Mouse (Mus musculus) stomach, postnatal 0 days (tissue): Measurements from ENCODE around the gene Oas1f. TPM values are rescaled to one million over a fixed set of nuclear protein-coding genes. Genes with fewer than 3 reads are reported as not detected.
"Not testable (repeated sequence)": the region's sequence is repeated elsewhere in the genome, so short reads cannot be mapped to it uniquely, and the experiment has no call there.

Source experiments
- ATAC-seq: fragments of 200-750 bp; cut with Nextera tagmentation; 2 replicates; pipeline ENCODE4 v1.8.0; 2017; ENCODE audit not compliant: low FRiP score, low TSS enrichment
- DNase-seq: peaks from one replicate; pipeline ENCODE4 v3.0.0-alpha.2; 2016; ENCODE audit warnings: low spot score
- H3K27ac ChIP-seq: fragments of 300-500 bp; sonication (generic); replicated peaks from 2 replicates; pipeline ENCODE4 v1.5.1; 2014; ENCODE audit warnings: mild to moderate bottlenecking, control low read depth
- H3K27me3 ChIP-seq: fragments of 300-500 bp; sonication (generic); 2 replicates; pipeline ENCODE4 v1.6.1; 2014; ENCODE audit warnings: low read length; ENCODE audit not compliant: control insufficient read depth, insufficient read depth
- H3K36me3 ChIP-seq: fragments of 300-500 bp; sonication (generic); 2 replicates; pipeline ENCODE4 v1.6.1; 2014; ENCODE audit warnings: low read length, mixed read lengths; ENCODE audit not compliant: control insufficient read depth, insufficient read depth
- H3K4me1 ChIP-seq: fragments of 300-500 bp; sonication (generic); replicated peaks from 2 replicates; pipeline ENCODE4 v1.6.1; 2014; ENCODE audit warnings: antibody characterized with exemption; ENCODE audit not compliant: control insufficient read depth, insufficient read depth
- H3K4me2 ChIP-seq: fragments of 300-500 bp; sonication (generic); replicated peaks from 2 replicates; pipeline ENCODE4 v1.6.1; 2014; ENCODE audit warnings: low read depth, mild to moderate bottlenecking, control low read depth, moderate library complexity
- H3K4me3 ChIP-seq: fragments of 300-500 bp; sonication (generic); 2 replicates; pipeline ENCODE4 v1.5.1; 2014; ENCODE audit warnings: low read depth, low read length, control low read depth
- H3K9ac ChIP-seq: fragments of 300-500 bp; sonication (generic); 2 replicates; pipeline ENCODE4 v1.6.1; 2014; ENCODE audit warnings: mild to moderate bottlenecking, low read length, control low read depth, mixed read lengths
- H3K9me3 ChIP-seq: fragments of 300-500 bp; sonication (generic); 2 replicates; pipeline ENCODE4 v1.6.1; 2016; ENCODE audit warnings: low read length; ENCODE audit not compliant: control insufficient read depth
- CTCF ChIP-seq: IDR thresholded peaks from 2 replicates; pipeline ENCODE4 v1.5.1; 2016; ENCODE audit warnings: antibody characterized with exemption, low read depth, mild to moderate bottlenecking, moderate library complexity
- EP300 ChIP-seq: optimal IDR thresholded peaks from 2 replicates; pipeline ENCODE3; 2016; ENCODE audit warnings: antibody characterized with exemption
- WGBS: fragments of 180-500 bp; shearing (Covaris S2); extraction: QIAGEN DNeasy Blood & Tissue Kit; methylation state at CpG from one replicate; pipeline ENCODE4 v1.1.7; 2014; 5-methylcytosine and 5-hydroxymethylcytosine counted together
- polyA plus RNA-seq: library from polyadenylated mRNA; unstranded; fragments of >200 nt; fragmentation: Nextera tagmentation; extraction: Ambion mirVana; gene quantifications from 2 replicates; pipeline ENCODE4 v1.2.1, GENCODE M21; 2015

Oas1f gene
- polyA plus RNA-seq, 1 experiment from 2014 or later: not detected

GRCm38 (mm10) chr5:120861121-120861520 lies 14.0 kb downstream of the Oas1f start, which contains the start of gene Oas1h:
Gene Oas1h (plus strand): TSS chr5:120861421.
- H3K9ac ChIP-seq: no peak within 1 kb of the TSS
- H3K4me1 ChIP-seq: no peaks in the 10 kb centered on the region
- TF ChIP-seq CTCF (no peak), EP300 (no peak)
- no peak within 1 kb of the TSS for H3K4me2 ChIP-seq
- no peaks in the 10 kb centered on the region for H3K9me3 ChIP-seq
- ATAC-seq: no peak
- H3K27me3 ChIP-seq: no peaks in the 10 kb centered on the region
- DNase-seq: no peak
- no peaks in the 10 kb centered on the region for H3K36me3 ChIP-seq
- 28% methylated on average over 4 of the region's 4 CpGs for WGBS
- no peak within 1 kb of the TSS for H3K4me3 ChIP-seq
- H3K27ac ChIP-seq: no peak within 1 kb of the TSS

- TF ChIP-seq CTCF: peak; percentile 66
- no peak for TF ChIP-seq EP300
- Histone ChIP-seq H3K27ac (no peak overlapping the region), H3K4me2 (no peak overlapping the region), H3K9ac (no peak overlapping the region), H3K36me3 (no peaks in the 10 kb centered on the region), H3K4me1 (no peaks in the 10 kb centered on the region), H3K4me3 (no peak overlapping the region), H3K27me3 (no peaks in the 10 kb centered on the region), H3K9me3 (no peaks in the 10 kb centered on the region)
- DNase-seq (peak; percentile 27), ATAC-seq (no peak)
- 66% methylated on average over 3 of the region's 3 CpGs for WGBS
These were observed 18.2 kb downstream of the Oas1f start for GRCm38 (mm10) chr5:120865336-120865860.

GRCm38 (mm10) chr5:120869436-120870015 lies 22.4 kb downstream of the Oas1f start:
- Histone ChIP-seq H3K27ac (no peak overlapping the region), H3K4me3 (no peak overlapping the region), H3K36me3 (no peaks in the 10 kb centered on the region), H3K9ac (no peak overlapping the region), H3K4me1 (no peaks in the 10 kb centered on the region), H3K27me3 (no peaks in the 10 kb centered on the region), H3K9me3 (no peaks in the 10 kb centered on the region), H3K4me2 (no peak overlapping the region)
- DNase-seq (no peak), ATAC-seq (no peak)
- TF ChIP-seq CTCF: no peak
- TF ChIP-seq EP300: no peak
- WGBS: 81% methylated on average over 7 of the region's 7 CpGs

GRCm38 (mm10) chr5:120870081-120870480 lies 22.9 kb downstream of the Oas1f start:
- TF ChIP-seq CTCF (no peak), EP300 (no peak)
- DNase-seq: no peak
- H3K27me3 ChIP-seq: no peaks in the 10 kb centered on the region
- no peak for ATAC-seq
- H3K36me3 ChIP-seq: no peaks in the 10 kb centered on the region
- WGBS: 55% methylated on average over 3 of the region's 3 CpGs
- H3K9ac ChIP-seq: no peak overlapping the region
- H3K27ac ChIP-seq: no peak overlapping the region
- H3K9me3 ChIP-seq: no peaks in the 10 kb centered on the region
- H3K4me2 ChIP-seq: no peak overlapping the region
- H3K4me3 ChIP-seq: no peak overlapping the region
- no peaks in the 10 kb centered on the region for H3K4me1 ChIP-seq

- Histone ChIP-seq H3K27ac (no peak overlapping the region), H3K4me2 (no peak overlapping the region), H3K4me3 (no peak overlapping the region), H3K27me3 (no peaks in the 10 kb centered on the region), H3K4me1 (no peaks in the 10 kb centered on the region), H3K9me3 (no peaks in the 10 kb centered on the region), H3K36me3 (no peaks in the 10 kb centered on the region), H3K9ac (no peak overlapping the region)
- DNase-seq: no peak
- ATAC-seq: no peak
- TF ChIP-seq CTCF (no peak), EP300 (no peak)
- 81% methylated on average over 7 of the region's 7 CpGs for WGBS
These were observed 23.6 kb downstream of the Oas1f start for GRCm38 (mm10) chr5:120870782-120871181.

- Histone ChIP-seq H3K36me3 (no peaks in the 10 kb centered on the region), H3K4me1 (no peaks in the 10 kb centered on the region), H3K9me3 (no peaks in the 10 kb centered on the region), H3K4me3 (no peak overlapping the region), H3K27ac (no peak overlapping the region), H3K9ac (no peak overlapping the region), H3K4me2 (no peak overlapping the region), H3K27me3 (no peaks in the 10 kb centered on the region)
- ATAC-seq (no peak), DNase-seq (no peak)
- TF ChIP-seq EP300 (no peak), CTCF (no peak)
- WGBS: 50% methylated on average over 2 of the region's 2 CpGs
These were observed 24.3 kb downstream of the Oas1f start for GRCm38 (mm10) chr5:120871469-120871868.

GRCm38 (mm10) chr5:120876839-120877238 lies 29.7 kb downstream of the Oas1f start:
- not testable (repeated sequence) for H3K27me3 ChIP-seq, ATAC-seq, H3K4me1 ChIP-seq, DNase-seq, H3K9me3 ChIP-seq, H3K4me2 ChIP-seq, H3K27ac ChIP-seq, H3K9ac ChIP-seq, H3K36me3 ChIP-seq, H3K4me3 ChIP-seq
- 52% methylated on average over 2 of the region's 3 CpGs for WGBS

- H3K4me1 ChIP-seq, ATAC-seq, H3K36me3 ChIP-seq, H3K9ac ChIP-seq, H3K4me2 ChIP-seq, H3K4me3 ChIP-seq, DNase-seq, H3K27me3 ChIP-seq, H3K27ac ChIP-seq, H3K9me3 ChIP-seq: not testable (repeated sequence)
- WGBS: 80% methylated on average over 2 of the region's 2 CpGs
These were observed 30.2 kb downstream of the Oas1f start for GRCm38 (mm10) chr5:120877407-120877806.
